Mouse (Mus musculus): Measurements from ENCODE around the gene Ccdc105. TPM values are rescaled to one million over a fixed set of nuclear protein-coding genes. Genes with fewer than 3 reads are reported as not detected.
A peak's percentile ranks its signal among the peaks of the same experiment; 100 is the strongest.

The Ccdc105 gene
- under 1 TPM in 1 of 2 experiments, not detected in 1; 0.22 TPM for total RNA-seq (2021)

DNA sequence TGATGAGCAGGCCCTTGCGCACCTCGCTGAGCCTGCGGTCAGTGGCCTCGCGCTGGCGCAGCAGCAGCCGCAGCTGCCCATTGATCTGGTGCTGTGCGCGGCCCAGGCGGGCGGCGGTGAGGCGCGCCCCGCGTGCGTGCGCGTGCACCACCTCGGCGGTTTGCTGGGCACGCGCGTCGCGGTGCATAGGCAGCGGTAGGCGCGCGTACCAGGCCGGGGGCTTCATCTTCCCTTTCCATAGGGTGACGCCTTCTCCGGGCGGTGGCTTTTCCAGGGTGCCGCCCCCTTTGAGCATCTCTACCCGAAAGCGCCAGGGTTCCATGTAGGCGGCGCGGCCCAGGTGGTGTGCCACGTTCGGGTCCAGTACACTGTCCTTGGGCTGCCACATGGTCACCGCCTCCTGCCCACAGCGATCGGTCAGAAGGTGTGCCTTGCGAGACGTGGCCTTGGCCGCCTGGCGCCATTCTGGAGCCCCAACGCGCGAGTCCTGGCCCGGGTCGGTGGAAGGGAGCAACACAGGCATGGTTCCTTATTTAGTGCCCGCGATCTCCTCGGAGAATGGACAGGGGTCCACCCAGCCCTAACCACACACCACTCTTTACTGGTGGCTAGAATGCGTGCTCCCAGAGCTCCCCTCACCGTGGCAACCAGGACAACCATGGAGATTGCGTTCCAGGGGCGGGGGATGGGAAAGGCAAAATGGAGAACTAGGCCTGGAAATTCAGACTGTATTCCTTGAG lies at the start of gene Ccdc105:
TSS of gene Ccdc105 (minus strand) at position 614 of the 740 bp plus-strand sequence.
- peak; percentile 83 for DNase-seq
- intact Hi-C loops (cut with DNase I): loop anchor here (5.0 to 10.0 kb wide), 2 partner anchors 365 to 912 kb away; partner anchors contain the start of genes Madcam1 and Tpgs1

DNA sequence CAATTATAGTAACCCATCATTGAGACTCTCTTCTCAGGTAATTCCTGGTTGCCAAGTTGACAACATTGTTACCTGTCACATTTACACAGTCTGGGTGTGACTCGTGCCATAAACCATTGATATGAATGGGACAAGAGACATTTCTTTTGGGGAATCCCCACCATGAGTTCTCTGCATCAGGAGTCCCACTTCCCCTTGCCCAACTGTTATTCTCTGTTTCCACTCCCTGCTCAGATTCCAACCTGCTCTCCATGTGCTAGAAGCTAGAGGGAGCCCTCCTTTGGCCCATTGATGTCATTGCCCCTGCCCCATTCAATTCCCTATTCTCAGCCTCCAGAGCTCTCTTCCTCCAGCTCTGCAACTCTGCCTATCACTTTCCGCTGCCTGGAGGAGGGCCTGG lies 48.6 kb upstream of the Ccdc105 start:
- no peak for DNase-seq
- intact Hi-C loops (cut with DNase I): no loop called here

DNA sequence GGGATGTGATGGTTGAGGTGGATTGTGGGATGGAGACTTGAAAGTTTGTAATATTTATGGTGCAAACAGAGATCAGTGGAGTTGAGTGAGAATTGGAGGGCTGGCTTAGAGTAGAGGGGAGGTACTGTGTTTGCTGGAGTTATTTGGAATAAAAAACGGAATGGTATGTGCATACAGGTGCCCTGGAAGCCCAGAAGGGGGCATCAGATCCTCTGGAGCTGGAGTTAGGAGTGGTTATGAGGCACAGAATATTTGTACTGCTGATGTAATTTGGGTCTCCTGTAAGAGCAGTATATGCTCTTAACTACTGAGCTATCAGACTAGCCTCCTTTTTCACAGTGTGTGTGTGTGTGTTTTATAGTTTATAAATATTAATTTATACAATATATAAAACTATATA lies 37.7 kb upstream of the Ccdc105 start:
- intact Hi-C loops (cut with DNase I): no loop called here

DNA sequence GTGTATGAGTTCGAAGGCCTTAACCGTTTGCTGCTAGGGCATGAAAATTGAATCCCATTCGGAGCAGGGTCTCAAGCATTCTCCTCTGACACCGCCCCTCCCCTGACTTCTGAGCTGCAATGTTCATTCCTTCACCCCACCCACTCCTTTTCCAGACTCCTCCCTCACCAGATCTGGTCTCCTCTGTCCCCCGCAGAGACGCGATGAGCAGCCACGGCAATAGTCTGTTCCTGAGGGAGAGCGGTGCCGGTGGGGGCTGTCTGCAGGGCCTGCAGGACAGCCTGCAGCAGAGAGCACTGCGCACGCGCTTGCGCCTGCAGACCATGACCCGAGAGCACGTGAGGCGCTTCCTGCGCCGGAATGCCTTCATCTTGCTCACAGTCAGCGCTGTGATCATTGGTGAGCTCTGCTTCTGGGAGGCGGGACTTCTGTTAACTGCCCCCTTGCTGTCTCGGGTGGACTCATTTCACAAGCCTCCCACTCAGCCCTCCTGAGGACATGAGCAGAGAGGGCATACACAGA lies 34.8 kb upstream of the Ccdc105 start:
- intact Hi-C loops (cut with DNase I): no loop called here
- DNase-seq: peak; percentile 80

More for the DNA sequence above, 37.7 kb upstream of the Ccdc105 start:
- DNase-seq: no peak

DNA sequence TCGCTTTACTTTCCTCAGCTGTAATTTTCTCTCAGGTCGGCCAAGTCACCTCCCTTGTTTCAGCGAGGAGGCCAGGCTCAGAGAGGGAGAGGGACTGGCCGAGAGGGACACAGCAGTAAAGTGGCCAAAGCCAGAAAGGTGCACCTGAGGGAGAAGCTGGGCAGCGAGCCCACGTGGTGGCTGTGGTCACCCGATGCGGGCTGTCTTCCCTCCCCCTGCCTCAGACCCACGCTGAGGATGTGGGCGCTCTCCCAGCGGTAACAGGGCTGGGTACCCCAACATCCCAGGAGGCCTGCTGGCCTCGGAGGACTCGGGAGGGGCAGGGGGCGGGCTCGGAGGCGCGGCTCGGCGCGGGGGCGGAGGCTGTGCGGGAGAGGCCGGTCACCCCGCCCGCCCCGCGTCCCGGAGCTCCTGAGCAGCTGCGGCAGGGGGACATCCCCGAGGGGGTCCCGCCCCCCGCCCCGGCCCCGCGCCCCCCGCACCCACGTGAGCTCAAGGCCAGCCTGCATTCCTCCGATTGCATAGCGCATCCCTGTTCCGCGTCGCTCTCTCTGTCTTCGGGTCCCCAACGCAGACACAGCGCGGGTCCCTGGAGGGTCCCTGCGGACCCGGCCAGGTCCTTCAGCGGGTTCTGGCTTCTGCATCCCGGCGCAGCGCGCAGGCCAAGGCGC lies 27.3 kb upstream of the Ccdc105 start, which contains the start of gene Slc1a6:
TSS of gene Slc1a6 (plus strand) at position 516 of the 671 bp plus-strand sequence.
- intact Hi-C loops (cut with DNase I): no loop called here

DNA sequence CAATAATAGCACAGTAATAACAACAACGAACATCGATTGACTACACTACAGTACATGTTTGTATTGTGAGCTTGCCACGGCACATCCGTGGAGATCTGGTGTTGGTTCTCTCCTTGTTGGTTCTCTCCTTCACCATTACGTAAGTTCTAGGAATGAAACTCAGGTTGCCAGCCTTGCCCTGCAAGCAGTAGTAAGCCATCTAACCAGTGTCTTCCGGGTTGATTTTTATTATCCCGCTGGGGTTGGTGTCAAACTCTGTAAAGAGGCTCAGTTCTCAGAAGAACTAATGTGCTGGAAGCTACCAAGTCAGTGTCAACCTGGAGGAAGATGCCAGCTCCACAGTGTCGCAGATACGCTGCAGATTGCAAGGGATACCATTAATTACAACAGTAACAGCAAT lies 26.7 kb upstream of the Ccdc105 start:
- DNase-seq: no peak
- intact Hi-C loops (cut with DNase I): no loop called here

More for the DNA sequence above, 27.3 kb upstream of the Ccdc105 start, which contains the start of gene Slc1a6:
- DNase-seq: peak; percentile 27

DNA sequence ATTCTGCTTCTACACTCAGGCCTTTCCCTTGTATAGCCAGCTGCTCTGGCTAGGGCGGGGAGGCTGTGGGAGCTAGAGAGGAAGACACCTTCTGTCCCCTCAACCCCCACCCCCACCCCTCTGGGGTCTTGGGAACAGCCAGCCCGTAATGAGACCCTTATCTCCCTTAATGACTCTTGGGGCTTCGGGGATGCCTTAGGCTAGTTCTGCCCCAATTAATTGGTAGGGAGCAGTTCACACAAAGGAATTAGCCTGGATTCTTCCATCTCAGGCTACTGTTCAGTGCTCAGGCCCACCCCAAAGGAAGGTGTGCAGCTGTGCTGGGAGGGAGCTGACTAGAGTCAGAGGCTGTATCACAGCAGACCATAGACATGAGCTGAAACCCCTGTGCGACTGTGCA lies 23.0 kb upstream of the Ccdc105 start:
- intact Hi-C loops (cut with DNase I): no loop called here
- peak; percentile 13 for DNase-seq

DNA sequence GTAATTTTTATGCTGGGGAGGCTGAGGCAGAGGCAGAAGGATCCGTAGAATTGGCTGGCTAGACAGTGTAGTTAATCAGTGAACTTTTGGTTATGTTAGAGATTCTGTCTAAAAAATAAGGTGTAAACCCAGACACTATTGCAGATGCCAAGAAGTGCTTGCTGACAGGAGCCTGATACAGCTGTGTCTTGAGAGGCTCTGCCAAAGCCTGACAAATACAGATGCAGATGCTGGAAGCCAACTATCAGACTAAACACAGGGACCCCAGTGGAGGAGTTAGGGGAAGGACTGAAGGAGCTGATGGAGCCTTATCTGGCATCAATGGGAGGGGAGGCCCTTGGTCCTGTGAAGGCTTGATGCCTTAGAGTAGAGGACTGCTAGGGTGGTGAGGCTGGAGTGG lies 12.7 kb upstream of the Ccdc105 start:
- no peak for DNase-seq
- intact Hi-C loops (cut with DNase I): no loop called here

DNA sequence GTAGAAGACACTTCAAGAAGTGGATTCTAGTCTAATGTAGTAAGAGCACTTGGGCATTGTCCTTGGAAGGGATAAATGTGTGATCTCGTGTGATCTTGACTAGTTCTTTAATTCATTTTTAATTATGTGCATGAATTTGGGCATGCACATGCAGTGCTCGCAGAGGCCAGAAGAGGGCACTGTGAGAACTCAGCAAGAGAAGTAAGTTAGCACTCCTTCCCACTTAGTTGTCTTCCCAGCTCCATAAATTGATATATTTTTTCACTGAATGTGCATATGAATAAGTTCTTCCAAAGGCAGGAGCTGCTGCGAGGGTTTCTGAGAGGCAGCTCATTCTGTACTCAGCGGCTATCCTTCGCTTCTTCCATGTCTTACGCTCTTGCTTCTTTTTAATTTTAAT lies 3.2 kb upstream of the Ccdc105 start:
- peak; percentile 75 for DNase-seq
- intact Hi-C loops (cut with DNase I): loop anchor here (10.0 kb wide), 1 partner anchor 909 kb away; the partner anchor contains the start of genes Madcam1 and Tpgs1

DNA sequence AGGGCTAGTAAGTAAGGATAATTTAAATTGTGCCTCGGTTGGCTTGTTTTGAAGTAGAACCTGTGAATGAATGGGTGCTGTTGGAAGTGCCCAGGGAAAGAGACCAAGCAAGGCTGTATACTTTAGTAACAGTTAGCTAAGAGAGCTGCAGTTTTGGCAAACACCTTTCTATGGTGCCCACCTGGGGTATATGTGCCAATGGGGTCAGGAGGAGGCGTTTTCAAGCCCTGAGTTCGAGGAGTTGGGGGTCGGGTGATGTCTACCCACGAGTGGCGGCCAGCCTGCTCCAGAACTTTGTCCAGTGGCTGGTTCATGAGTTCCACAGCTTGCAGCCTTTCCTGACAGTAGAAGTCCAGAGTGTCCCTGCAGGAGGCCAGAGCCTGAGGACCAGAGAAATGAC lies 3.9 kb downstream of the Ccdc105 start:
- no peak for DNase-seq
- intact Hi-C loops (cut with DNase I): no loop called here

DNA sequence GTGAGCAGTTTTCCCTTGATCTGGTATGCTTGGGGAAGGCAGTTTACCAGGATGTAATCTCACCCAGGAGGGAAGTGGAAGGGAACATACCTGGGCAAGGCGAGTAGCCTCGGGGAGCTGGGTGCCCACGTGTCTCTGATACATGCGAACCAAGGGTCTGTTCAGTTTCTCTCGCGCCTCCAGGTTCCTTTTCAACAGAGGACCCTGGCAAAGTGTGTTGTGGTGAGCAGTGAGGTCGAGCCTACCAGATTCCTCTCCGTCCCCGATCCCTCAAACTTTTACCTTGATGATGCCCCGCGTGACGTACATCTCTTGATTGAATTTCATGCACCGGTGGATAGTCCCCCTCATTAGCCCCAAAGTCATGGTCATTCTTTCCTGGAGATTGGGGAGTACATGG lies 4.7 kb downstream of the Ccdc105 start:
- no peak for DNase-seq
- intact Hi-C loops (cut with DNase I): no loop called here

DNA sequence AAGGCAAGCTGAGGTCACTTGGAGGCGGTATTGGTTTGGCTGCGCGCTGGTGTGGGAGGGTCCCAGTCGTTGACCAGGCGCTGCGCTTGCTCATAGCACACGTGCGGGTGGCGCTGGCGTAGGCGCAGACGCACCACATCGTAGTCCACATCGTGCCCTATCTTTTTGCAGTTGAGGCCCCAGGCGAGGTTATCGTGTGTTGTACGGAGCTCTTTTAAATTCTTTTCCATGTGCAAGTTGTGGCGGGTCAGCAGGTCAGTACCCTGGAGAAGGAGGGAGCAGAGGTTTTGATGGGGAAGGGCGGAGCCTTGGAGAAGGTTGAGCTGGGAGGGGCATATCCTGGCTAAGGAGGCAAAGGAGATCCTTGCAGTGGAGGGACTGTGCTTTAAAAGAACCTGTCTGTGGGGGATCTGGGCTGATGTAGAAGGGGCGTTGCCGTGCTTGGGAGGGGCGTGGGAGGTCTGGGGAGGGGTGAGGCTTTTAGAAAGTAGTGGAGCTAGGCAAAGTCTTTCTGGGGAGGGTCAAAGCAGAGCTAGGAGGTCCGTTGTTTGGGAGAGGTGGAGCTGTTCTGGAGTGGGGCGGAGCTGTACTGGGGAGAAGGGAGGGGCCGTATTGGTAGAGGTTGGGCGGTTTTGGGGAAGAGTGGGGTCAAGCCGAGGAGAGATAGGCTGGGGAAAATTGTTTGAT lies 5.7 kb downstream of the Ccdc105 start:
- DNase-seq: peak; percentile 28
- intact Hi-C loops (cut with DNase I): no loop called here

DNA sequence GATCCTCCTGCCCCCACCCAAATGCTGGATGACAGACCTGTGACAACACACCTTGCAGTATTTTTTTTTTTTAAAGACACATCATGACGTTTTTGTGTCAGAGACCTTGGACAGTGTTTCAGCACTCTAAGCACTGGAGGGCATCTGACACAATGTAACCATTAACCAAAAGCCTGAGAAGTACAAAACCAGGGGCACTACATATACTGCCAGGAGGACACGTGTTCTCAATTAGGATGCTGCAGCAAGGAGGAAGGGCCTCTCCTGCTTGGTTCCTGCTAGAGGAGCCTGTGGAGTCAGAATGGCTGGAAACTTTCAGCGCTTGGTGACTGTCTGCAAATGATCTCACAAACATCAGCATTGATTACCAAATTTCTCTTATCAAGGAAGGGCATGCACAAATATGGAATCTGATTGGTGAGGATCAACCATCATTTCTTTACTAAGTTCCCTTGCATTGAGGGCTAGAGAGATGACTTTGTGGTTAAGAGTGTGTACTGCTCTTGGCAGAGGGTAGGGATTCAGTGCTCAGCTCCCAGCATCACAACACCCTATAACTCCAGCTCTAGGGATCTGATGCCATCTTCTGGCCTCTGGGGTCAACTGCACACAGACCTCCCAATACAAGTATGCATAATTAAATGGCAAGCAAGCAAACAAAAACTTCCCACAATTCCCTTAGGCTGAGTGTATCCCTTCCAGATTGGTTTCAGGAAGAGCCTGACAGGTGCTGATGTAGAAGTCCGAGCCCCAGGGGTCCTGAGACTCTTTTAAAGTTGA lies 7.2 kb downstream of the Ccdc105 start:
- DNase-seq: peak; percentile 8
- intact Hi-C loops (cut with DNase I): no loop called here

DNA sequence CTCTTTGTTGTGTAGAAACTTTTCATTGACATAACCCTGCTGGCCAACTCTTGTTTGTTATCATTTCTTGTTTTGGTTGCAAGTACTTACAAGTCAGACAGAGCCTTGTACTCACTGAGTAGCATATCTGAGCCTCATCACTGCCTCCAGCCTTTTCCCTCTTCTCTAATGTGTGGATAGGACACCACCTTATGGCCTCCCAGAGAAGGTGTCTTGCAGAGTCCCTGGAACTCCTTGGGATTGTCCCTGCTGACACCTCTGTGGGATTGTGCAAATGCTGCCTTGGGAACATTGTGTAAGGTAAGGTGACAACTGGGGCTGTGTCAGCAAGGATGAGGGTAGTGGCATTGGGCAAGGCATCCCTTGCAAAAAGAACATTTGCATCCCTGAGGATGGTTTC lies 9.1 kb downstream of the Ccdc105 start:
- DNase-seq: no peak
- intact Hi-C loops (cut with DNase I): no loop called here

DNA sequence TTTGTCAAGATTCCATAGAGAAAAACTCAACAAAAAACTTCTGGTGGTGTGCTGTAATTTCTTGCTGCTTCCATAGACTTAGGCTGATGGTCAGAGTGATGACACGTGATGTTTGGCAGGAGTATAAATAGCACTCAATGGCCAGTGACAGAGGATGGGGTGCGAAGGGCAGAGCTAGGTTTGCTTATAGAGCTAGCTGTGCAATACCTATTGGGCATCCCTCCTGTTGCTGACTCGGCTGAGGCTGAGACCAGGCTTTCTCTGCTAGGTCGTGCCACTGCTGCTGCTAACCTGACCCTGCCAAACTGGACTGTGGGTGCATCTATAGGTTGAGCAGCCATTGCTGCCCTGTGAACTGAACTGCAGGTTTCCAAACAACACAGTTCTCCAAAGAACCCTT lies 13.0 kb downstream of the Ccdc105 start:
- intact Hi-C loops (cut with DNase I): no loop called here
- DNase-seq: no peak

DNA sequence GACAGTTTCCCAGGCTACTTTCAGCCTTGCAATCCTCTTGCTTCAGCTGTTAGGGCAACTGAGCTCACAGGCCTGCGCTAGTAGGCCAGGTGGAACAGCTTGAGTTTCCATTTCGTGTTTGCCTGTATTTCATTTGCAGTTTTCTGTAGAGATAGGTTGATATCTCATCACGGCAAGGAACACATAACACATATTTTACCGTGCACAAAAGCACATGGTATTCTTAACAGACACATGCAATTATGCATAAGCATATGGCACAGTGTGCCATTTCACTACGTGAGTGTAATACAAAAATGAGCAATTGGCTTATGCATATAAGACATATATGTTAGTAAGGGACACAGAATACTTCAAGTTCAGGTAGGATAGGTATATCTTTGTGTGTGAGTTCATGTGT lies 25.0 kb downstream of the Ccdc105 start:
- no peak for DNase-seq
- intact Hi-C loops (cut with DNase I): no loop called here

DNA sequence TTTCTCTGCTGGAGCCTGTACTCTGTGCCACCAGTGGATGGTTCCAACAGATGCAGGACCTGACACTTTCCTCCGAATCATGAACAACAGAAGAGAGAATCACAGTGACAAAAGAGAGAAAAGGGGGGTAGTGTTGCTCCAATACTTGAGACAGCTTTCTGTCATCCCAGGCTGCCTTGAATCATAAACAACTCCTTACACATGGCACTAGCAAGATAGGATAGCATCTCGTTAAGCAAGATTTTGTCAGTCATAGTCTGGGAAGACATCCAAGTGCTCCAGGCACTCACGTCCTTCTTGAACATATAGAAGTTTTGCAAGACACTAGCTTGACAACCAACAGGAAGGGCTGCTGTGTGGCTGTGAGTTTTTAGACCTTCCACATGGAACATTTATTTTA lies 25.8 kb downstream of the Ccdc105 start:
- intact Hi-C loops (cut with DNase I): no loop called here
- DNase-seq: no peak

DNA sequence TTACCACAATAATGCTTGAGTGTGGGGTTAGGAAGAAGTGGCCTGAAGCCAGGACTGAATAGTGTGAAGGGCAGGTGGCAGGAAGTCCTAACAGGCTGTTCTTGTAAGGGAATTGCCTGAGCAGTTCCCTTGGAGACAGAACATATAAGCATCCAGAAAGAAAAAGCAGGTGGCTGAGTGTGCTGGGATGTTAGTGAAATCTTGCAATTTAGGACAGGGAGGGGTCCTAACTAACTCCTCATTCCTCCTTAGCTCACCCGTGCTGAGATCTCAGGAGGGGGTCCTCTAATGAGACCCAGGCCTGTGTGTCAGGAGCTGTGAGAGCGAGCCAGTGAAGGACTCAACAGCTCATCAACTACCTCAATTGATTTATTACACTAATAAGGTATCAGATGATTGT lies 29.4 kb downstream of the Ccdc105 start:
- intact Hi-C loops (cut with DNase I): no loop called here
- DNase-seq: no peak

DNA sequence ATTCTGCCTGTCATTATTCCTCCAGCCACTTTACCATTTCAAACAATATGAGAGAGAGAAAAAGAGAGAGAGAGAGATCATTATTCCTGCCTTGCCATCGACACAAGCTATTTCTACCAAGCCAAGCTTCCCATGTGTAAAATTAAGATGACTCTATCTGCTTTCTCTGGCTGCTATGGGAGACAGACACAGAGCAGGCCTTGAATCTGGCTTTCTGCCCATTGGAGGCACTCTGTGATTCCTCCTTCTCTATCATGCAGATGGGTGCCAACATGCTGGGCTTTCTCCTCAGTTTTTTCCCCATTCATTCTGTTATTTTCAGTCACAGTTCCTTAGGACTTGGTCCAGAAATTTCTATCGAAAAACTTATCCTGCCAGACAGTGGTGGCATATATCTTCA lies 30.2 kb downstream of the Ccdc105 start:
- peak; percentile 71 for DNase-seq
- intact Hi-C loops (cut with DNase I): no loop called here

DNA sequence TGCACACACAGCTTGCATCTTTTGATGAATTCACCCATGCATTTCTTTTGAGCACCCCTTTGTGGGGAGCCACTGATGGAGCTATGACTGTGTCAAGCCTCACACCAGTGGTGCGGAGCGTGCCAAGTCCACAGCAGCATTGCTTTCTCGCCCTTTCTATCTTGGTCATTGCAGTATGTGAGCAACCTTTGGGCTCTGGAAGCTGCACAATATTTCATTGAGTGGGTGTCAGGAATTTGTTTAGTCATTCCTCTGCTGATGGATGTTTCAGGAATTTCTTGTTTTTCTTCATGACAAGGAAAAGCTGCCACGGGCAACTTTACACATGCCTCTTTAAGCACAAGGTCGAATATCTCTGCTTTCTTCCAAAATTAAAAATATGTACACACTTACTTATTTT lies 30.8 kb downstream of the Ccdc105 start:
- peak; percentile 4 for DNase-seq
- intact Hi-C loops (cut with DNase I): no loop called here

Data from left cerebral cortex, postnatal 4 days (tissue).